Mouse (Mus musculus): ENCODE data around the gene Prune1. TPM values are rescaled to one million over a fixed set of nuclear protein-coding genes. Genes with fewer than 3 reads are reported as not detected.
A peak's percentile ranks its signal among the peaks of the same experiment; 100 is the strongest.

Gene Prune1
- total RNA-seq, 2 experiments from 2014 or later, result 22.1 to 22.8 TPM

- intact Hi-C loops (cut with DNase I), result loop anchor here (5.0 kb wide), 1 partner anchor 81 kb away; no protein-coding TSS in a partner anchor
- DNase-seq (ENCODE audit: low spot score), result peak; percentile 14
These were observed 29.3 kb upstream of the Prune1 start for GRCm38 (mm10) chr3:95310968-95311882.

- DNase-seq (ENCODE audit: low spot score), result no peak
- intact Hi-C loops (cut with DNase I), result loop anchor here (5.0 kb wide), 1 partner anchor 82 kb away; no protein-coding TSS in a partner anchor
These were observed 28.6 kb upstream of the Prune1 start for GRCm38 (mm10) chr3:95310496-95310895.

- DNase-seq (ENCODE audit: low spot score), result no peak
These were observed 25.2 kb upstream of the Prune1 start, which contains the start of gene Anxa9 for GRCm38 (mm10) chr3:95307100-95307499. Gene Anxa9 (minus strand): TSS chr3:95307176.

GRCm38 (mm10) chr3:95306244-95306643, 24.4 kb upstream of the Prune1 start:
- no peak for DNase-seq (ENCODE audit: low spot score)
- intact Hi-C loops (cut with DNase I), result no loop called here

More at GRCm38 (mm10) chr3:95307100-95307499, 25.2 kb upstream of the Prune1 start, which contains the start of gene Anxa9:
- intact Hi-C loops (cut with DNase I), result no loop called here

GRCm38 (mm10) chr3:95301204-95301796, 19.4 kb upstream of the Prune1 start:
- no peak for DNase-seq (ENCODE audit: low spot score)
- intact Hi-C loops (cut with DNase I), result no loop called here

GRCm38 (mm10) chr3:95298018-95298417, 16.1 kb upstream of the Prune1 start:
- DNase-seq (ENCODE audit: low spot score), result no peak
- intact Hi-C loops (cut with DNase I), result no loop called here

- no peak for DNase-seq (ENCODE audit: low spot score)
- intact Hi-C loops (cut with DNase I), result no loop called here
These were observed 14.2 kb upstream of the Prune1 start for GRCm38 (mm10) chr3:95296103-95296469.

- no peak for DNase-seq (ENCODE audit: low spot score)
- intact Hi-C loops (cut with DNase I), result no loop called here
These were observed 13.6 kb upstream of the Prune1 start for GRCm38 (mm10) chr3:95295321-95296102.

GRCm38 (mm10) chr3:95294718-95295117, 12.8 kb upstream of the Prune1 start:
- intact Hi-C loops (cut with DNase I), result no loop called here
- no peak for DNase-seq (ENCODE audit: low spot score)

GRCm38 (mm10) chr3:95294316-95294715, 12.4 kb upstream of the Prune1 start:
- no peak for DNase-seq (ENCODE audit: low spot score)
- intact Hi-C loops (cut with DNase I), result no loop called here

- intact Hi-C loops (cut with DNase I), result no loop called here
- no peak for DNase-seq (ENCODE audit: low spot score)
These were observed 11.7 kb upstream of the Prune1 start for GRCm38 (mm10) chr3:95293537-95293936.

- DNase-seq (ENCODE audit: low spot score), result no peak
- intact Hi-C loops (cut with DNase I), result no loop called here
These were observed 11.0 kb upstream of the Prune1 start for GRCm38 (mm10) chr3:95292899-95293298.

- intact Hi-C loops (cut with DNase I), result no loop called here
- no peak for DNase-seq (ENCODE audit: low spot score)
These were observed 9.2 kb upstream of the Prune1 start for GRCm38 (mm10) chr3:95291041-95291440.

- intact Hi-C loops (cut with DNase I), result no loop called here
- no peak for DNase-seq (ENCODE audit: low spot score)
These were observed 8.3 kb upstream of the Prune1 start for GRCm38 (mm10) chr3:95290156-95290555.

- no peak for DNase-seq (ENCODE audit: low spot score)
- intact Hi-C loops (cut with DNase I), result no loop called here
These were observed 7.5 kb upstream of the Prune1 start for GRCm38 (mm10) chr3:95289419-95289818.

GRCm38 (mm10) chr3:95287541-95287940, 5.7 kb upstream of the Prune1 start:
- intact Hi-C loops (cut with DNase I), result no loop called here
- no peak for DNase-seq (ENCODE audit: low spot score)

- DNase-seq (ENCODE audit: low spot score), result peak; percentile 4
- intact Hi-C loops (cut with DNase I), result no loop called here
These were observed 4.6 kb upstream of the Prune1 start for GRCm38 (mm10) chr3:95286510-95286909.

- intact Hi-C loops (cut with DNase I), result no loop called here
- no peak for DNase-seq (ENCODE audit: low spot score)
These were observed 4.1 kb upstream of the Prune1 start for GRCm38 (mm10) chr3:95286011-95286410.

- intact Hi-C loops (cut with DNase I), result no loop called here
- DNase-seq (ENCODE audit: low spot score), result no peak
These were observed 3.5 kb upstream of the Prune1 start for GRCm38 (mm10) chr3:95285390-95285789.

- no peak for DNase-seq (ENCODE audit: low spot score)
These were observed 2.8 kb upstream of the Prune1 start for GRCm38 (mm10) chr3:95284501-95285281.

More at GRCm38 (mm10) chr3:95284501-95285281, 2.8 kb upstream of the Prune1 start:
- intact Hi-C loops (cut with DNase I), result no loop called here

Measured in heart, postnatal 25 days (tissue).